Mouse (Mus musculus): ENCODE measurements around the gene Hoxd9. TPM values are rescaled to one million over a fixed set of nuclear protein-coding genes. Genes with fewer than 3 reads are reported as not detected.

Hoxd9 gene
- polyA plus RNA-seq, 1 experiment from 2014 or later, result 0.33 TPM

DNA sequence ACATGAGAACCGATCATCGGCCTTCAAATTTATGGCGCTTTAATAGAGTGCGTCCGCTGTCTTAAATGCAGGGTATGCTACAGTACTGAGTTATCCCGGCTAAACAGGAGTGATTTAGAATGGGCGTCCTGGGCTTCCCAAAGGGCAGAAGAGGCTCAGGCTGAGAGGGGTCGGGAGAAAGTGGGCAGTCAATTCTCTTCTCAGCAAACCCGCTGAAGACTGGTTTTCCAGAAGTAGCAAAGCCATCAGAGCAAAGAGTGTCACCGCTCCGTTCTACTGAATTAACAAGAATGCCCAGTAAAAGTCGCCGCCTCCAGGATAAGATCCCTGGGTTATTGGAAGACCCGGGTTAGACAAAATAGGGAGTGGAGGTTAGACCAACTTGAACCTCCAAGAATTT lies 42.3 kb downstream of the Hoxd9 start:
- Histone ChIP-seq H3K36me3 (ENCODE audit: insufficient read depth, low read length) (no peaks in the 10 kb centered on the region), H3K27ac (ENCODE audit: low read length) (no peak overlapping the region), H3K9ac (replicated peaks; ENCODE audit: low read depth) (no peak overlapping the region), H3K9me3 (ENCODE audit: low read length) (no peaks in the 10 kb centered on the region), H3K4me2 (replicated peaks; ENCODE audit: low read depth, low read length) (no peak overlapping the region), H3K4me1 (ENCODE audit: insufficient read depth, low read depth, low read length) (no peaks in the 10 kb centered on the region), H3K27me3 (replicated peaks; ENCODE audit: insufficient read depth, low read length) (peaks cover 90% of the 10 kb centered on the region), H3K4me3 (ENCODE audit: low read depth, low read length) (no peak overlapping the region)
- DNase-seq (ENCODE audit: low spot score) (no peak), ATAC-seq (no peak)
- TF ChIP-seq EP300 (IDR thresholded peaks at IDR 0.05) (no peak), CTCF (IDR thresholded peaks at IDR 0.05) (no peak)
- WGBS, result 8% methylated on average over 14 of the region's 14 CpGs

- ATAC-seq, result no peak
- Histone ChIP-seq H3K4me1 (ENCODE audit: insufficient read depth, low read depth, low read length) (no peaks in the 10 kb centered on the region), H3K9ac (replicated peaks; ENCODE audit: low read depth) (no peak overlapping the region)
These were observed 43.0 kb downstream of the Hoxd9 start for GRCm38 (mm10) chr2:74740311-74741091.

GRCm38 (mm10) chr2:74741252-74741978 lies 43.9 kb downstream of the Hoxd9 start:
- TF ChIP-seq EP300 (IDR thresholded peaks at IDR 0.05), result no peak
- no peak for TF ChIP-seq CTCF (IDR thresholded peaks at IDR 0.05)
- DNase-seq (ENCODE audit: low spot score) (no peak), ATAC-seq (no peak)
- no peak overlapping the region for H3K9ac ChIP-seq (replicated peaks; ENCODE audit: low read depth)
- H3K27me3 ChIP-seq (replicated peaks; ENCODE audit: insufficient read depth, low read length), result peaks cover 90% of the 10 kb centered on the region
- no peak overlapping the region for H3K4me2 ChIP-seq (replicated peaks; ENCODE audit: low read depth, low read length)
- no peaks in the 10 kb centered on the region for H3K9me3 ChIP-seq (ENCODE audit: low read length)
- H3K27ac ChIP-seq (ENCODE audit: low read length), result no peak overlapping the region
- no peak overlapping the region for H3K4me3 ChIP-seq (ENCODE audit: low read depth, low read length)
- 37% methylated on average over 2 of the region's 3 CpGs for WGBS
- H3K36me3 ChIP-seq (ENCODE audit: insufficient read depth, low read length), result no peaks in the 10 kb centered on the region
- H3K4me1 ChIP-seq (ENCODE audit: insufficient read depth, low read depth, low read length), result no peaks in the 10 kb centered on the region

More at GRCm38 (mm10) chr2:74740311-74741091, 43.0 kb downstream of the Hoxd9 start:
- Histone ChIP-seq H3K27me3 (replicated peaks; ENCODE audit: insufficient read depth, low read length) (peaks cover 90% of the 10 kb centered on the region), H3K4me3 (ENCODE audit: low read depth, low read length) (no peak overlapping the region), H3K9me3 (ENCODE audit: low read length) (no peaks in the 10 kb centered on the region), H3K27ac (ENCODE audit: low read length) (no peak overlapping the region), H3K4me2 (replicated peaks; ENCODE audit: low read depth, low read length) (no peak overlapping the region), H3K36me3 (ENCODE audit: insufficient read depth, low read length) (no peaks in the 10 kb centered on the region)
- WGBS, result 3% methylated on average over 43 of the region's 43 CpGs
- TF ChIP-seq EP300 (IDR thresholded peaks at IDR 0.05) (no peak), CTCF (IDR thresholded peaks at IDR 0.05) (no peak)
- DNase-seq (ENCODE audit: low spot score), result no peak

- no peak overlapping the region for H3K9ac ChIP-seq (replicated peaks; ENCODE audit: low read depth)
These were observed 44.4 kb downstream of the Hoxd9 start for GRCm38 (mm10) chr2:74741979-74742277.

GRCm38 (mm10) chr2:74745540-74746297 lies 48.2 kb downstream of the Hoxd9 start:
- H3K9ac ChIP-seq (replicated peaks; ENCODE audit: low read depth), result no peak overlapping the region
- no peaks in the 10 kb centered on the region for H3K36me3 ChIP-seq (ENCODE audit: insufficient read depth, low read length)
- H3K4me3 ChIP-seq (ENCODE audit: low read depth, low read length), result no peak overlapping the region
- no peaks in the 10 kb centered on the region for H3K9me3 ChIP-seq (ENCODE audit: low read length)
- ATAC-seq (no peak), DNase-seq (ENCODE audit: low spot score) (no peak)
- no peak overlapping the region for H3K4me2 ChIP-seq (replicated peaks; ENCODE audit: low read depth, low read length)
- peaks cover 88% of the 10 kb centered on the region for H3K27me3 ChIP-seq (replicated peaks; ENCODE audit: insufficient read depth, low read length)
- no peak overlapping the region for H3K27ac ChIP-seq (ENCODE audit: low read length)
- WGBS, result 9% methylated on average over 6 of the region's 6 CpGs
- no peak for TF ChIP-seq EP300 (IDR thresholded peaks at IDR 0.05)
- TF ChIP-seq CTCF (IDR thresholded peaks at IDR 0.05), result no peak
- H3K4me1 ChIP-seq (ENCODE audit: insufficient read depth, low read depth, low read length), result peaks cover 8% of the 10 kb centered on the region; the same call in 1 of the 2 replicates

More at GRCm38 (mm10) chr2:74741979-74742277, 44.4 kb downstream of the Hoxd9 start:
- no peaks in the 10 kb centered on the region for H3K9me3 ChIP-seq (ENCODE audit: low read length)
- no peak overlapping the region for H3K4me2 ChIP-seq (replicated peaks; ENCODE audit: low read depth, low read length)
- no peak overlapping the region for H3K27ac ChIP-seq (ENCODE audit: low read length)
- peaks cover 90% of the 10 kb centered on the region for H3K27me3 ChIP-seq (replicated peaks; ENCODE audit: insufficient read depth, low read length)
- no peak for DNase-seq (ENCODE audit: low spot score)
- H3K4me3 ChIP-seq (ENCODE audit: low read depth, low read length), result no peak overlapping the region
- no peak for ATAC-seq
- TF ChIP-seq EP300 (IDR thresholded peaks at IDR 0.05) (no peak), CTCF (IDR thresholded peaks at IDR 0.05) (no peak)
- H3K4me1 ChIP-seq (ENCODE audit: insufficient read depth, low read depth, low read length), result no peaks in the 10 kb centered on the region
- no peaks in the 10 kb centered on the region for H3K36me3 ChIP-seq (ENCODE audit: insufficient read depth, low read length)

DNA sequence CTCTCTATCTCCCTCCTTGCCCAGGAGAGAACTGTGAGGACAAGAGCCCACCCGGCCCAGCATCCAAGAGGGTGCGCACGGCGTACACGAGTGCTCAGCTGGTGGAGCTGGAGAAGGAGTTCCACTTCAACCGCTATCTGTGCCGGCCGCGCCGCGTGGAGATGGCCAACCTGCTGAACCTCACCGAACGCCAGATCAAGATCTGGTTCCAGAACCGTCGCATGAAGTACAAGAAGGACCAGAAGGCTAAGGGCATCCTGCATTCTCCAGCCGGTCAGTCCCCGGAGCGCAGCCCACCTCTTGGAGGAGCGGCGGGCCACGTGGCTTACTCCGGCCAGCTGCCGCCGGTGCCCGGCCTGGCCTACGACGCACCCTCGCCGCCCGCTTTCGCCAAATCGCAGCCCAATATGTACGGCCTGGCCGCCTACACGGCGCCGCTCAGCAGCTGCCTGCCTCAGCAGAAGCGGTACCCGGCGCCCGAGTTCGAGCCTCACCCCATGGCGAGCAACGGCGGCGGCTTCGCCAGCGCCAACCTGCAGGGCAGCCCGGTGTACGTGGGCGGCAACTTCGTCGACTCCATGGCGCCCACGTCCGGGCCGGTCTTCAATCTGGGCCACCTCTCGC lies 48.9 kb downstream of the Hoxd9 start:
- H3K27ac ChIP-seq (ENCODE audit: low read length), result no peak overlapping the region
- H3K4me1 ChIP-seq (ENCODE audit: insufficient read depth, low read depth, low read length), result peaks cover 8% of the 10 kb centered on the region; the same call in 1 of the 2 replicates
- ATAC-seq, result no peak
- WGBS, result 5% methylated on average over 58 of the region's 58 CpGs
- no peak overlapping the region for H3K9ac ChIP-seq (replicated peaks; ENCODE audit: low read depth)
- H3K36me3 ChIP-seq (ENCODE audit: insufficient read depth, low read length), result no peaks in the 10 kb centered on the region
- H3K4me2 ChIP-seq (replicated peaks; ENCODE audit: low read depth, low read length), result no peak overlapping the region
- TF ChIP-seq EP300 (IDR thresholded peaks at IDR 0.05), result no peak
- TF ChIP-seq CTCF (IDR thresholded peaks at IDR 0.05), result no peak
- H3K27me3 ChIP-seq (replicated peaks; ENCODE audit: insufficient read depth, low read length), result peaks cover 89% of the 10 kb centered on the region
- DNase-seq (ENCODE audit: low spot score), result no peak
- no peak overlapping the region for H3K4me3 ChIP-seq (ENCODE audit: low read depth, low read length)
- no peaks in the 10 kb centered on the region for H3K9me3 ChIP-seq (ENCODE audit: low read length)

Data from lung, postnatal 0 days (tissue).